Mouse (Mus musculus) MEL (cell line): ENCODE measurements around the gene Wnt10b. TPM values are rescaled to one million over a fixed set of nuclear protein-coding genes. Genes with fewer than 3 reads are reported as not detected.

Source experiments
- DNase-seq: peaks from one replicate; pipeline ENCODE4 v3.0.0; 2011; ENCODE audit warnings: low read depth, low spot score
- H3K27ac ChIP-seq: 2 replicates; pipeline ENCODE4 v1.5.1; 2012; ENCODE audit warnings: low read depth, mild to moderate bottlenecking, control low read depth, low read length, moderate library complexity; ENCODE audit not compliant: control insufficient read depth
- H3K27me3 ChIP-seq, 2 experiments: fragments of 150-350 bp in 1 of 2; sonication (generic) in 1 of 2; 2 replicates each; pipeline ENCODE4 v1.6.1; 2012; ENCODE audit warnings: low read length in 2 of 2, mild to moderate bottlenecking in 2 of 2, improper control_type of control experiment in 1 of 2, moderate library complexity in 1 of 2; ENCODE audit not compliant: insufficient read depth in 2 of 2, control insufficient read depth in 1 of 2
- H3K36me3 ChIP-seq, 2 experiments: 2 replicates each; pipeline ENCODE4 v1.6.1; 2012 to 2014; ENCODE audit warnings: low read length in 2 of 2, improper control_type of control experiment in 1 of 2, inconsistent platforms in 1 of 2, mild to moderate bottlenecking in 1 of 2; ENCODE audit not compliant: insufficient read depth in 2 of 2, control insufficient read depth in 1 of 2
- H3K4me1 ChIP-seq, 2 experiments: fragments of 150-350 bp in 1 of 2; sonication (generic) in 1 of 2; 2 replicates each; pipeline ENCODE4 v1.6.1; 2012; ENCODE audit warnings: low read length in 2 of 2, improper control_type of control experiment in 1 of 2, mild to moderate bottlenecking in 1 of 2; ENCODE audit not compliant: insufficient read depth in 2 of 2, control insufficient read depth in 1 of 2
- H3K4me3 ChIP-seq, 2 experiments: fragments of 150-350 bp in 1 of 2; sonication (generic) in 1 of 2; 2 replicates each; pipeline ENCODE4 v1.5.1; 2012; ENCODE audit warnings: low read depth in 2 of 2, low read length in 2 of 2, mild to moderate bottlenecking in 2 of 2, moderate library complexity in 2 of 2, control low read depth in 1 of 2, improper control_type of control experiment in 1 of 2; ENCODE audit not compliant: control insufficient read depth in 1 of 2, insufficient read depth in 1 of 2
- H3K79me2 ChIP-seq: 2 replicates; pipeline ENCODE4 v1.6.1; 2012; ENCODE audit warnings: mild to moderate bottlenecking, low read length, moderate library complexity; ENCODE audit not compliant: control insufficient read depth, poor library complexity, insufficient read depth
- H3K9ac ChIP-seq: 2 replicates; pipeline ENCODE4 v1.6.1; 2012; ENCODE audit warnings: low read depth, mild to moderate bottlenecking, control low read depth, low read length, moderate library complexity; ENCODE audit not compliant: control insufficient read depth, poor library complexity, severe bottlenecking
- H3K9me3 ChIP-seq: fragments of 150-350 bp; sonication (generic); replicated peaks from 2 replicates; pipeline ENCODE4 v1.6.1; 2012; ENCODE audit warnings: mild to moderate bottlenecking, low read length, improper control_type of control experiment, moderate library complexity; ENCODE audit not compliant: insufficient read depth
- BHLHE40 ChIP-seq: IDR thresholded peaks from 2 replicates; pipeline ENCODE4 v1.6.1; 2012; ENCODE audit warnings: low read depth, mild to moderate bottlenecking, inconsistent platforms, low read length, improper control_type of control experiment, borderline replicate concordance
- CHD2 ChIP-seq: IDR thresholded peaks from 2 replicates; pipeline ENCODE4 v1.6.1; 2011; ENCODE audit warnings: low read length, improper control_type of control experiment
- CTCF ChIP-seq, 3 experiments: IDR thresholded peaks in 2 of 3; conservative IDR thresholded peaks in 1 of 3; 2 replicates each; pipeline ENCODE4 v1.5.1; 2011 to 2012; ENCODE audit warnings: low read length in 3 of 3, low read depth in 2 of 3, mild to moderate bottlenecking in 2 of 3, improper control_type of control experiment in 1 of 3, inconsistent platforms in 1 of 3, mixed read lengths in 1 of 3, moderate library complexity in 1 of 3; ENCODE audit not compliant: control insufficient read depth in 1 of 3, insufficient read depth in 1 of 3, poor library complexity in 1 of 3, severe bottlenecking in 1 of 3
- E2F4 ChIP-seq: IDR thresholded peaks from 2 replicates; pipeline ENCODE4 v1.6.1; 2011; ENCODE audit warnings: low read depth, low read length, improper control_type of control experiment, borderline replicate concordance
- ELF1 ChIP-seq: IDR thresholded peaks from 2 replicates; pipeline ENCODE4 v1.6.1; 2014; ENCODE audit warnings: low read depth, mild to moderate bottlenecking, inconsistent platforms, low read length, improper control_type of control experiment, moderate library complexity
- ETS1 ChIP-seq: IDR thresholded peaks from 2 replicates; pipeline ENCODE4 v1.6.1; 2012; ENCODE audit warnings: low read depth, mild to moderate bottlenecking, inconsistent platforms, low read length, improper control_type of control experiment, moderate library complexity
- GABPA ChIP-seq: IDR thresholded peaks from 2 replicates; pipeline ENCODE4 v1.6.1; 2012; ENCODE audit warnings: low read depth, mild to moderate bottlenecking, inconsistent platforms, low read length, improper control_type of control experiment, moderate library complexity
- GATA1 ChIP-seq: IDR thresholded peaks from 2 replicates; pipeline ENCODE4 v1.6.1; 2011; ENCODE audit warnings: low read depth, low read length, improper control_type of control experiment
- HCFC1 ChIP-seq: IDR thresholded peaks from 2 replicates; pipeline ENCODE4 v1.6.1; 2012; ENCODE audit warnings: low read depth, mild to moderate bottlenecking, inconsistent platforms, low read length, improper control_type of control experiment, moderate library complexity
- JUND ChIP-seq: IDR thresholded peaks from 2 replicates; pipeline ENCODE4 v1.6.1; 2011; ENCODE audit warnings: low read depth, mild to moderate bottlenecking, improper control_type of control experiment, low read length
- MAX ChIP-seq: IDR thresholded peaks from 2 replicates; pipeline ENCODE4 v1.6.1; 2011; ENCODE audit warnings: low read length, improper control_type of control experiment
- MAZ ChIP-seq: IDR thresholded peaks from 2 replicates; pipeline ENCODE4 v1.6.1; 2012; ENCODE audit warnings: low read depth, mild to moderate bottlenecking, inconsistent platforms, low read length, improper control_type of control experiment
- MEF2A ChIP-seq: IDR thresholded peaks from 2 replicates; pipeline ENCODE4 v1.6.1; 2014; ENCODE audit warnings: low read depth, mild to moderate bottlenecking, inconsistent platforms, low read length, improper control_type of control experiment; ENCODE audit not compliant: poor library complexity, insufficient replicate concordance, severe bottlenecking; ENCODE audit errors: extremely low read depth
- MYC ChIP-seq: IDR thresholded peaks from 2 replicates; pipeline ENCODE4 v1.6.1; 2011; ENCODE audit warnings: low read depth, mild to moderate bottlenecking, low read length, improper control_type of control experiment, moderate library complexity
- NELFE ChIP-seq: IDR thresholded peaks from 2 replicates; pipeline ENCODE4 v1.6.1; 2011; ENCODE audit warnings: low read depth, low read length, improper control_type of control experiment
- NRF1 ChIP-seq: IDR thresholded peaks from 2 replicates; pipeline ENCODE4 v1.6.1; 2014; ENCODE audit warnings: low read depth, mild to moderate bottlenecking, inconsistent platforms, low read length, improper control_type of control experiment, moderate library complexity; ENCODE audit not compliant: poor library complexity, insufficient read depth, severe bottlenecking
- POLR2AphosphoS2 ChIP-seq: IDR thresholded peaks from 2 replicates; pipeline ENCODE4 v1.6.1; 2011; ENCODE audit warnings: low read length, improper control_type of control experiment
- POLR2AphosphoS5 ChIP-seq: IDR thresholded peaks from 2 replicates; pipeline ENCODE4 v1.6.1; 2012; ENCODE audit warnings: low read depth, borderline replicate concordance, mild to moderate bottlenecking, inconsistent platforms, low read length, moderate library complexity, mixed read lengths
- RAD21 ChIP-seq: IDR thresholded peaks from 2 replicates; pipeline ENCODE4 v1.6.1; 2011; ENCODE audit warnings: mild to moderate bottlenecking, low read depth, low read length, improper control_type of control experiment
- SMC3 ChIP-seq: IDR thresholded peaks from 2 replicates; pipeline ENCODE4 v1.6.1; 2011; ENCODE audit warnings: low read depth, low read length, improper control_type of control experiment
- TAL1 ChIP-seq: IDR thresholded peaks from 2 replicates; pipeline ENCODE4 v1.6.1; 2012; ENCODE audit warnings: mild to moderate bottlenecking, inconsistent platforms, low read length, moderate library complexity, mixed read lengths
- TCF12 ChIP-seq: IDR thresholded peaks from 2 replicates; pipeline ENCODE4 v1.6.1; 2014; ENCODE audit warnings: low read depth, mild to moderate bottlenecking, inconsistent platforms, low read length, improper control_type of control experiment, moderate library complexity
- UBTF ChIP-seq: IDR thresholded peaks from 2 replicates; pipeline ENCODE4 v1.6.1; 2012; ENCODE audit warnings: low read depth, mild to moderate bottlenecking, inconsistent platforms, low read length, improper control_type of control experiment, moderate library complexity, borderline replicate concordance; ENCODE audit not compliant: insufficient read depth
- USF2 ChIP-seq, 2 experiments: IDR thresholded peaks; 2 replicates each; pipeline ENCODE4 v1.6.1; 2011 to 2012; ENCODE audit warnings: improper control_type of control experiment in 2 of 2, low read length in 2 of 2, borderline replicate concordance in 1 of 2, inconsistent platforms in 1 of 2, low read depth in 1 of 2, mild to moderate bottlenecking in 1 of 2; ENCODE audit not compliant: insufficient read depth in 1 of 2
- ZKSCAN1 ChIP-seq: IDR thresholded peaks from 2 replicates; pipeline ENCODE4 v1.6.1; 2012; ENCODE audit warnings: low read depth, mild to moderate bottlenecking, inconsistent platforms, low read length, improper control_type of control experiment, moderate library complexity
- ZNF384 ChIP-seq: IDR thresholded peaks from 2 replicates; pipeline ENCODE4 v1.6.1; 2012; ENCODE audit warnings: low read depth, mild to moderate bottlenecking, inconsistent platforms, low read length, improper control_type of control experiment
- polyA plus RNA-seq, 2 experiments: library from polyadenylated mRNA; stranded (reverse) in 1 of 2; unstranded in 1 of 2; fragments of >175 nt in 1 of 2; fragments of >200 nt in 1 of 2; gene quantifications; 2 replicates each; pipeline versions ENCODE4 v1.2.1 to v1.2.4; 2012; ENCODE audit warnings: low replicate concordance in 2 of 2, low read depth in 1 of 2; ENCODE audit not compliant: insufficient read length in 2 of 2, insufficient read depth in 1 of 2, missing spikeins in 1 of 2
- total RNA-seq: library from RNA; depleted of rRNA; stranded (reverse); fragments of 300-350 nt; gene quantifications from 2 replicates; pipeline ENCODE4 v1.2.3, GENCODE M21; 2012

Gene Wnt10b
- total and polyA plus RNA-seq, 3 experiments = 0.14 to 0.23 TPM; not detected in 1

DNA sequence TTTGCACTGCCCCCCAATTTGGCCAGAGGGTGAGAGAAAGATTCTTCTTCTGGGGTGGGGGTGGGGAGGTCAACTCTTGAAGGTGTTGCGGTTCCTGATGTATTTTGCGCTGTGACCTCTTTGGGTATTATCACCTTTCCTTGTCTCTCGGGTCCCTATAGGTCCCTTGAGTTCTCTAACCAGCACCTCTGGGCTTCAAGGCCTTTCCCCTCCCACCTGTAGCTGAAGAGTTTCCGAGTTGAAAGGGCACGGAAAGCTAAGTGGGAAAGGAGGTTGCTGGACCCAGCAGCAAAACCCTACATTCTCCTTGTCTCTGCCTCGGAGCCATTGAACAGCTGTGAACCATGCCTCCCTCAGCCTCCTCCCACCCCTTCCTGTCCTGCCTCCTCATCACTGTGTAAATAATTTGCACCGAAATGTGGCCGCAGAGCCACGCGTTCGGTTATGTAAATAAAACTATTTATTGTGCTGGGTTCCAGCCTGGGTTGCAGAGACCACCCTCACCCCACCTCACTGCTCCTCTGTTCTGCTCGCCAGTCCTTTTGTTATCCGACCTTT, 15.3 kb upstream of the Wnt10b start:
- no peaks in the 10 kb centered on the region for H3K9me3 ChIP-seq
- no peak for DNase-seq
- peaks cover 0 to 5% of the 10 kb centered on the region in 2 experiments; a peak in 1 of 4 replicates for H3K4me1 ChIP-seq
- H3K27me3 ChIP-seq = no peaks in the 10 kb centered on the region; a peak in 1 of 4 replicates
- H3K27ac ChIP-seq = no peak overlapping the region
- no peaks in the 10 kb centered on the region for H3K36me3 ChIP-seq
- H3K9ac ChIP-seq = no peak overlapping the region
- H3K79me2 ChIP-seq = no peaks in the 10 kb centered on the region
- TF ChIP-seq MAX = no peak
- no peak for TF ChIP-seq ELF1
- no peak for TF ChIP-seq GABPA
- no peak for TF ChIP-seq MEF2A
- TF ChIP-seq MAZ = no peak
- TF ChIP-seq NRF1 = no peak
- no peak for TF ChIP-seq BHLHE40
- TF ChIP-seq POLR2AphosphoS2 = no peak
- TF ChIP-seq RAD21 = no peak
- TF ChIP-seq ETS1 = no peak
- no peak for TF ChIP-seq POLR2AphosphoS5
- TF ChIP-seq CHD2 = no peak
- no peak for TF ChIP-seq GATA1
- TF ChIP-seq ZNF384 = no peak
- no peak overlapping the region for H3K4me3 ChIP-seq

DNA sequence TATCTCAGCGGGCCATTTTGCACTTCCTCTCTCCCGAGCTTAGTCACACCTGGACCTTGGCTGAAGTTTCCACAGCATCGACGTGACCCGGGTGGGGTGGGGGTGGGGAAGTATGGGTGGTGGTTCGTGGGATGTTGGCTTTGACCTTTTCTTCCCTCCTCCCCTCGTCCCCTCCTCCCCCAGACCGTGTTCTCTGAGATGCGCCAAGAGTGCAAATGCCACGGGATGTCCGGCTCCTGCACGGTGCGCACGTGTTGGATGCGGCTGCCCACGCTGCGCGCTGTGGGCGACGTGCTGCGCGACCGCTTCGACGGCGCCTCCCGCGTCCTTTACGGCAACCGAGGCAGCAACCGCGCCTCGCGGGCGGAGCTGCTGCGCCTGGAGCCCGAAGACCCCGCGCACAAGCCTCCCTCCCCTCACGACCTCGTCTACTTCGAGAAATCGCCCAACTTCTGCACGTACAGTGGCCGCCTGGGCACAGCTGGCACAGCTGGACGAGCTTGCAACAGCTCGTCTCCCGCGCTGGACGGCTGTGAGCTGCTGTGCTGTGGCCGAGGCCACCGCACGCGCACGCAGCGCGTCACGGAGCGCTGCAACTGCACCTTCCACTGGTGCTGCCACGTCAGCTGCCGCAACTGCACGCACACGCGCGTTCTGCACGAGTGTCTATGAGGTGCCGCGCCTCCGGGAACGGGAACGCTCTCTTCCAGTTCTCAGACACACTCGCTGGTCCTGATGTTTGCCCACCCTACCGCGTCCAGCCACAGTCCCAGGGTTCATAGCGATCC, 14.5 kb upstream of the Wnt10b start:
- Histone ChIP-seq H3K27ac (no peak overlapping the region), H3K36me3 (no peaks in the 10 kb centered on the region), H3K9ac (no peak overlapping the region), H3K4me3 (no peak overlapping the region), H3K4me1 (peaks cover 0 to 5% of the 10 kb centered on the region in 2 experiments; a peak in 1 of 4 replicates), H3K79me2 (no peaks in the 10 kb centered on the region), H3K9me3 (no peaks in the 10 kb centered on the region), H3K27me3 (no peaks in the 10 kb centered on the region; a peak in 1 of 4 replicates)
- TF ChIP-seq JUND (no peak), GABPA (no peak), TCF12 (no peak), TAL1 (no peak), CTCF (IDR thresholded peaks at IDR 0.05 in 2 of 3, conservative IDR thresholded peaks at IDR 0.05 in 1 of 3; ENCODE audit: control insufficient read depth in 1 of 3, insufficient read depth in 1 of 3, low read depth in 2 of 3, low read length in 3 of 3, poor library complexity in 1 of 3, severe bottlenecking in 1 of 3) (no peak), ZKSCAN1 (no peak), MAX (no peak), MAZ (no peak), SMC3 (no peak), E2F4 (no peak), MYC (no peak), NELFE (no peak), NRF1 (no peak), HCFC1 (no peak), UBTF (no peak), USF2 (IDR thresholded peaks at IDR 0.05; ENCODE audit: borderline replicate concordance in 1 of 2, insufficient read depth in 1 of 2, low read depth in 1 of 2, low read length in 2 of 2) (no peak), MEF2A (no peak)
- no peak for DNase-seq
